Mouse (Mus musculus) C2C12 (cell line): ENCODE measurements around the gene Rab6a. TPM values are rescaled to one million over a fixed set of nuclear protein-coding genes. Genes with fewer than 3 reads are reported as not detected.
"Not testable (repeated sequence)": the region's sequence is repeated elsewhere in the genome, so short reads cannot be mapped to it uniquely, and the experiment has no call there.

ENCODE experiments used
- H3K27me3 ChIP-seq: one replicate; pipeline ENCODE4 v1.6.1; 2011; ENCODE audit not compliant: control insufficient read depth, insufficient read depth, insufficient read length
- H3K36me3 ChIP-seq: one replicate; pipeline ENCODE4 v1.6.1; 2011; ENCODE audit not compliant: control insufficient read depth, insufficient read depth
- H3K4me3 ChIP-seq: one replicate; pipeline ENCODE4 v1.5.1; 2011; ENCODE audit warnings: mild to moderate bottlenecking, control low read depth; ENCODE audit not compliant: poor library complexity, insufficient read depth, severe bottlenecking
- H3K79me2 ChIP-seq: one replicate; pipeline ENCODE4 v1.6.1; 2011; ENCODE audit not compliant: control insufficient read depth, insufficient read depth
- H3K79me3 ChIP-seq: one replicate; pipeline ENCODE4 v1.6.1; 2011; ENCODE audit warnings: low read depth, control low read depth
- H3ac ChIP-seq: one replicate; pipeline ENCODE3; 2011; ENCODE audit warnings: low read depth; ENCODE audit not compliant: control insufficient read depth, insufficient read length
- CEBPB ChIP-seq: IDR thresholded peaks from one replicate; pipeline ENCODE4 v1.6.1; 2011; ENCODE audit warnings: low read depth, mild to moderate bottlenecking, control low read depth, moderate library complexity
- CTCF ChIP-seq: IDR thresholded peaks from one replicate; pipeline ENCODE4 v1.5.1; 2011; ENCODE audit not compliant: control insufficient read depth, insufficient read depth, insufficient read length
- FOSL1 ChIP-seq: IDR thresholded peaks from one replicate; pipeline ENCODE4 v1.8.0; 2011; ENCODE audit warnings: mild to moderate bottlenecking, low read length; ENCODE audit not compliant: poor library complexity, insufficient read depth, severe bottlenecking
- MAX ChIP-seq: IDR thresholded peaks from one replicate; pipeline ENCODE4 v1.6.1; 2011; ENCODE audit warnings: mild to moderate bottlenecking, control low read depth
- MYOD1 ChIP-seq: IDR thresholded peaks from one replicate; pipeline ENCODE4 v1.6.1; 2011; ENCODE audit warnings: low read depth; ENCODE audit not compliant: control insufficient read depth, insufficient read length
- MYOG ChIP-seq: IDR thresholded peaks from one replicate; pipeline ENCODE4 v1.6.1; 2011; ENCODE audit not compliant: control insufficient read depth, insufficient read length; ENCODE audit errors: extremely low read depth
- USF1 ChIP-seq: IDR thresholded peaks from one replicate; pipeline ENCODE4 v1.6.1; 2011; ENCODE audit warnings: low read depth, mild to moderate bottlenecking, control low read depth, moderate library complexity
- long read RNA-seq, 2 experiments: library from polyadenylated mRNA; unstranded; transcript quantifications; one replicate each; pipeline ENCODE4 v2.0.0; 2019 to 2020
- polyA plus RNA-seq: library from polyadenylated mRNA; unstranded; fragments of >200 nt; fragmentation: generic; extraction: Trizol; gene quantifications from one replicate; pipeline ENCODE4 v1.2.1, GENCODE M21; 2012; ENCODE audit warnings: missing spikeins

Gene Rab6a
- 37.5 TPM for polyA plus RNA-seq
- long read RNA-seq, experiment 1, transcript Rab6a-202 (8 exons, 3,110 nt) = minor isoform, 21 of 104 reads
- long read RNA-seq, experiment 1, transcript Rab6a-201 (8 exons, 3,214 nt) = major isoform, 70 of 104 reads
- long read RNA-seq, experiment 1, partial matches to known transcripts = 8 of 104 reads
- long read RNA-seq, experiment 1, other reads (novel, unspliced or antisense) = 5 of 104 reads
- long read RNA-seq, experiment 2, transcript Rab6a-201 (8 exons, 3,214 nt) = major isoform, 612 of 740 reads
- long read RNA-seq, experiment 2, transcript Rab6a-202 (8 exons, 3,110 nt) = minor isoform, 106 of 740 reads
- long read RNA-seq, experiment 2, partial matches to known transcripts = 5 of 740 reads
- long read RNA-seq, experiment 2, other reads (novel, unspliced or antisense) = 17 of 740 reads

GRCm38 (mm10) chr7:100607214-100608129 is at the start of gene Rab6a:
TSS of gene Rab6a (plus strand) at chr7:100607410.
- TF ChIP-seq CTCF (no peak), MAX (peak; percentile 50)
- Histone ChIP-seq H3ac (peak within 1 kb of the TSS; percentile 71), H3K79me2 (peaks cover 48% of the 10 kb centered on the region), H3K36me3 (no peaks in the 10 kb centered on the region), H3K27me3 (no peaks in the 10 kb centered on the region), H3K4me3 (peak within 1 kb of the TSS; percentile 79), H3K79me3 (peaks cover 42% of the 10 kb centered on the region)

- TF ChIP-seq USF1 = no peak
- no peak for TF ChIP-seq MYOD1
- TF ChIP-seq MAX = no peak
- TF ChIP-seq CEBPB = no peak
- TF ChIP-seq FOSL1 = no peak
- no peak for TF ChIP-seq CTCF
- TF ChIP-seq MYOG = no peak
- no peaks in the 10 kb centered on the region for H3K36me3 ChIP-seq
- no peak overlapping the region for H3K4me3 ChIP-seq
- H3K79me3 ChIP-seq = no peaks in the 10 kb centered on the region
- no peak overlapping the region for H3ac ChIP-seq
- no peaks in the 10 kb centered on the region for H3K27me3 ChIP-seq
- H3K79me2 ChIP-seq = no peaks in the 10 kb centered on the region
These were observed 47.9 kb upstream of the Rab6a start for GRCm38 (mm10) chr7:100559331-100559730.

GRCm38 (mm10) chr7:100561861-100562587 is 45.2 kb upstream of the Rab6a start:
- Histone ChIP-seq H3K79me2 (no peaks in the 10 kb centered on the region), H3K36me3 (no peaks in the 10 kb centered on the region), H3K27me3 (no peaks in the 10 kb centered on the region), H3ac (no peak overlapping the region), H3K4me3 (no peak overlapping the region), H3K79me3 (no peaks in the 10 kb centered on the region)
- TF ChIP-seq FOSL1 (no peak), MYOD1 (no peak)

GRCm38 (mm10) chr7:100567238-100567637 is 40.0 kb upstream of the Rab6a start:
- H3K4me3 ChIP-seq, H3K79me3 ChIP-seq, H3K79me2 ChIP-seq, H3K36me3 ChIP-seq, H3ac ChIP-seq, H3K27me3 ChIP-seq: not testable (repeated sequence)

GRCm38 (mm10) chr7:100569907-100570306 is 37.3 kb upstream of the Rab6a start:
- Histone ChIP-seq H3ac (no peak overlapping the region), H3K4me3 (no peak overlapping the region)
- no peak for TF ChIP-seq MAX

GRCm38 (mm10) chr7:100570930-100571715 is 36.1 kb upstream of the Rab6a start:
- H3K79me3 ChIP-seq = no peaks in the 10 kb centered on the region
- H3K36me3 ChIP-seq = no peaks in the 10 kb centered on the region
- no peaks in the 10 kb centered on the region for H3K27me3 ChIP-seq
- TF ChIP-seq MYOG (no peak), MYOD1 (no peak), CTCF (no peak), USF1 (no peak), CEBPB (no peak), FOSL1 (no peak), MAX (no peak)
- H3K79me2 ChIP-seq = no peaks in the 10 kb centered on the region
- H3K4me3 ChIP-seq = no peak overlapping the region
- H3ac ChIP-seq = no peak overlapping the region

More at GRCm38 (mm10) chr7:100569907-100570306, 37.3 kb upstream of the Rab6a start:
- Histone ChIP-seq H3K36me3 (no peaks in the 10 kb centered on the region), H3K79me3 (no peaks in the 10 kb centered on the region), H3K27me3 (no peaks in the 10 kb centered on the region), H3K79me2 (no peaks in the 10 kb centered on the region)
